Mouse (Mus musculus): ENCODE results near the gene Ptgfrn.

DNA sequence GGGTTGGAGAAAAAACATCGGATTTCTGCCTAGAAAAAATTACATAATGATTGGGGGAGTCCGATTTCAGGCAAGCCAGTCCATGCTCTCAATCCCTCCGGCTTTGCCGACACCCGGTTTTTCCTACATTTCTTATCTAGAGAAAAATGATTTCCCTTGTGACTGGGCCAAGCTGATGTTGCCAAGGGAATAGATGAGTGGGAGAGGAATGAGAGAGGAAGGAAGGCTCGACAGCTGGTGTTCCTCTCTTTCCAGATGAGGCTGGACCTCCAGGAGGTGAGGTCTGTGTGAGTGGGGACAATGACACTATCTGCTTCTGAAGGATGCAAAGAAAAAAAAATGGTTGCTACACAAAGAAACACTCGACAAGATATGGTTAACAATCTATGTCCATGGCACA is 116.9 kb downstream of the Ptgfrn start:
- no peak for TF ChIP-seq CTCF (conservative IDR thresholded peaks at IDR 0.05 in 1 of 2, IDR thresholded peaks at IDR 0.05 in 1 of 2; ENCODE audit: low read depth in 2 of 2, low read length in 2 of 2)
- TF ChIP-seq POLR2A (IDR thresholded peaks at IDR 0.05; ENCODE audit: low read depth, low read length), result no peak
